12 mouse cellular contexts compared by ENCODE assay signal in genomic region chr6:145104241-145104939, GRCm38 (mm10). TPM values are rescaled to one million over a fixed set of nuclear protein-coding genes. Genes with fewer than 3 reads are reported as not detected.
DNase-seq lines count a peak whose midpoint lies in the region; ATAC-seq lines count a peak whose summit lies in the region.
"Had no signal": no experiment of that assay in that cellular context is flagged by ENCODE, and none has a peak within 500 bp of the region (broad histone marks: within the 10 kb centered on the region; RNA-seq: fewer than 3 reads in every experiment).

No protein-coding gene starts in this region.

- intact Hi-C loops in heart, postnatal 10 days (cut with DNase I): no loop called here
- intact Hi-C loops in heart, postnatal 25 days (cut with DNase I): no loop called here

- ATAC-seq in granulocyte monocyte progenitor cell, adult 5-6 weeks (replicated peaks; ENCODE audit: poor library complexity, severe bottlenecking): 0 out of 2 replicates have a peak, but pooled peaks have one; percentile 27

- peak; percentile 26 to 32 for DNase-seq in heart, postnatal 10 days
- DNase-seq in heart, postnatal 25 days (ENCODE audit: low spot score): no peak
- peak; percentile 71 for DNase-seq in 3T3-L1 (ENCODE audit: low read depth, low spot score)
- DNase-seq in CD4-positive, CD25-positive, alpha-beta regulatory T cell, adult 2 months (ENCODE audit: low read depth, low spot score): peak; percentile 48
- no peak for DNase-seq in left cerebral cortex, adult 11 months (ENCODE audit: low spot score)
- no peak for DNase-seq in left cerebral cortex, adult 18-20 months (ENCODE audit: low spot score in 2 of 2)
- DNase-seq: adrenal gland, postnatal 36 days; cerebellum, adult 2 months; lung, postnatal 10 days; right cerebral cortex, adult 18-20 months had no signal

RNA-seq across cellular contexts. Expression of gene Lrmp, which starts 11.1 kb away (rescaled TPM):
- total RNA-seq in heart, postnatal 10 days (2021): 1 to 10 TPM; 1.7 to 2.1 TPM
- total RNA-seq in heart, postnatal 25 days (2021): 1 to 10 TPM; 2.0 to 2.7 TPM
- total RNA-seq in granulocyte monocyte progenitor cell, adult 5-6 weeks (2014; fragmentation: Nextera tagmentation): 64.7 and 94.7 TPM in 2 replicates
- total RNA-seq in granulocyte monocyte progenitor cell, adult 5-6 weeks (2017): 108 and 121 TPM in 2 replicates
- total RNA-seq in left cerebral cortex, adult 18-20 months (2021): 1 to 10 TPM; 1.9 to 3.8 TPM

RNA-seq across cellular contexts. Expression of gene Bcat1, which starts 28.4 kb away (rescaled TPM):
- total RNA-seq in heart, postnatal 10 days (2021): 1 to 10 TPM; 3.0 to 4.0 TPM
- total RNA-seq in heart, postnatal 25 days (2021): 1 to 10 TPM; 1.5 to 1.6 TPM
- 0.52 TPM in 1 of 2 replicates, not detected in the other for total RNA-seq in granulocyte monocyte progenitor cell, adult 5-6 weeks (2014; fragmentation: Nextera tagmentation)
- 2.1 and 7.0 TPM in 2 replicates for total RNA-seq in granulocyte monocyte progenitor cell, adult 5-6 weeks (2017)
- 10 to 100 TPM; 79.0 to 94.8 TPM for total RNA-seq in left cerebral cortex, adult 18-20 months (2021)
- total RNA-seq: MEL had no signal

Comparison
In these comparisons a context has a peak if more than half of its experiments do, and no peak if none do; other contexts are left out.
1. DNase-seq: peak in heart, postnatal 10 days (2 of 2), 3T3-L1 (single experiment) and CD4-positive, CD25-positive, alpha-beta regulatory T cell, adult 2 months (single experiment); none in heart, postnatal 25 days (single experiment), left cerebral cortex, adult 11 months (single experiment) and left cerebral cortex, adult 18-20 months (0 of 2).
2. RNA of gene Lrmp, which starts 11.1 kb away (total RNA-seq): 64.7 to 121 TPM in granulocyte monocyte progenitor cell, adult 5-6 weeks; 1.9 to 3.8 TPM in left cerebral cortex, adult 18-20 months, 2.0 to 2.7 TPM in heart, postnatal 25 days and 1.7 to 2.1 TPM in heart, postnatal 10 days; every median in the first group is over 10 times any median in the second.
3. RNA of gene Bcat1, which starts 28.4 kb away (total RNA-seq): 79.0 to 94.8 TPM in left cerebral cortex, adult 18-20 months; 3.0 to 4.0 TPM in heart, postnatal 10 days, 0.52 to 7.0 TPM in granulocyte monocyte progenitor cell, adult 5-6 weeks and 1.5 to 1.6 TPM in heart, postnatal 25 days; every median in the first group is over 4 times any median in the second.